Mouse (Mus musculus): ENCODE measurements at regions not wholly inside any gene's neighbourhood (a gene's known extent, or its start where the extent isn't known, plus 50 kb on each side); places are given as distances from the start of the nearest gene placed in this dataset.

- DNase-seq: no peak
Measured at GRCm38 (mm10) chr15:70834903-70835302, 2999.5 kb upstream of the Gm6569 start.

DNA sequence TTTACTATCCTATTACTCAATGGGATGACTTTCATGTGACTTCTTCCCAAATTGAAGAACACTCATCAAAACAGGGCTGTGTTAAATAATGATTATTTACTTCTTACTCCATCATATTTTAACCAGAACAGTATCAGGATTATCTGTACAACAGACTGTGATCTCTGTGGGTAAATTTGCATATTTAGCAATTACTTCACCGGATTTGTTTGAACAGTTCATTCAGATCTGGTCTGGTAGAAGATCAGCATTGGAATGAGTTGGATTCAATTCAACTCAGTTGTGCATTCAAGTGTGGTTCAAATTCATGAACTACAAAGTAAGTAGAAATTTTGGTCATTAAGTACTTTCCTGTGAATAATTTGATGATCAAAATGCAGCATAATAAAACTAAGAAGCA, 2991.8 kb upstream of the Gm6569 start:
- no peak for DNase-seq

GRCm38 (mm10) chr15:70849652-70850051, 2984.7 kb upstream of the Gm6569 start:
- DNase-seq: no peak

GRCm38 (mm10) chr15:70850496-70850895, 2983.9 kb upstream of the Gm6569 start:
- DNase-seq: peak in 1 of 2 experiments; percentile 1

Measured in kidney, postnatal 36 days (tissue).